Mouse (Mus musculus): Measurements from ENCODE around the gene Tmem51. TPM values are rescaled to one million over a fixed set of nuclear protein-coding genes. Genes with fewer than 3 reads are reported as not detected.

Tmem51 gene
- total and polyA plus RNA-seq, 3 experiments = 0.05 TPM; not detected in 2

- Histone ChIP-seq H3K9me3 (replicated peaks) (peaks cover 90% of the 10 kb centered on the region), H3K4me1 (ENCODE audit: insufficient read depth, low read depth, low read length) (no peaks in the 10 kb centered on the region), H3K27me3 (ENCODE audit: insufficient read depth, low read length) (no peaks in the 10 kb centered on the region; the same call in 1 of the 2 replicates), H3K36me3 (replicated peaks) (no peaks in the 10 kb centered on the region), H3K4me3 (ENCODE audit: low read depth, low read length) (no peak overlapping the region)
- no peak for TF ChIP-seq CTCF (IDR thresholded peaks at IDR 0.05; ENCODE audit: low read depth, low read length)
- TF ChIP-seq TAL1 (conservative IDR thresholded peaks at IDR 0.05; ENCODE audit: low read depth, low read length) = no peak
- TF ChIP-seq POLR2AphosphoS5 (IDR thresholded peaks at IDR 0.05; ENCODE audit: insufficient replicate concordance, low read depth, low read length) = no peak
- no peak for TF ChIP-seq GATA2 (IDR thresholded peaks at IDR 0.05; ENCODE audit: borderline replicate concordance, low read depth, low read length)
- TF ChIP-seq GATA1 (IDR thresholded peaks at IDR 0.05; ENCODE audit: borderline replicate concordance, low read length) = no peak
- no peak for ATAC-seq (ENCODE audit: extremely low read depth, insufficient number of reproducible peaks, low FRiP score, poor library complexity, severe bottlenecking)
- DNase-seq (ENCODE audit: low spot score) = no peak
Measured at GRCm38 (mm10) chr4:142039662-142040353, 44.3 kb downstream of the Tmem51 start.

DNA sequence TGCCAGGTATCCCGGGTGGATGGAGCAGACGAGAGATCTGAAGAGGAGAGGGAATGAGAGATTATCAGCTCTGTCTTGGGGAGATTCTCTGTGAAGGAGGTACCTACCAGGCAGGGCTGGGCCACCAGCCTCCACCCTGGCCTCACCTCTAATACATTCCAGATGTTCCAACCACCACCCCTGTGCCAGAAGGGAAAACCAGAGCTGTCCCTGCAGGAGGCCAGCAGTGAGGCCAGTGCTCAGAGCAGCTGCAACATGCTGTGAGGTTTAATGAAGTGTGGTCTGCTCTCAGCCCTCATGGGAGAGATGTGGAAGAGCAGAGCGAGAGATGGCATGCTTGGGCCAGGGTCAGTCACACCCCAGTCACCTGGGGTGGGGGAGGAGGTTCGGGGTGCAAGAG lies 46.2 kb downstream of the Tmem51 start:
- Histone ChIP-seq H3K9me3 (replicated peaks) (peaks cover 81% of the 10 kb centered on the region), H3K4me1 (ENCODE audit: insufficient read depth, low read depth, low read length) (no peaks in the 10 kb centered on the region), H3K36me3 (replicated peaks) (no peaks in the 10 kb centered on the region), H3K4me3 (ENCODE audit: low read depth, low read length) (no peak overlapping the region), H3K27me3 (ENCODE audit: insufficient read depth, low read length) (no peaks in the 10 kb centered on the region; the same call in 1 of the 2 replicates)
- TF ChIP-seq CTCF (IDR thresholded peaks at IDR 0.05; ENCODE audit: low read depth, low read length) (no peak), POLR2AphosphoS5 (IDR thresholded peaks at IDR 0.05; ENCODE audit: insufficient replicate concordance, low read depth, low read length) (no peak), GATA2 (IDR thresholded peaks at IDR 0.05; ENCODE audit: borderline replicate concordance, low read depth, low read length) (no peak)
- DNase-seq (ENCODE audit: low spot score) (no peak), ATAC-seq (ENCODE audit: extremely low read depth, insufficient number of reproducible peaks, low FRiP score, poor library complexity, severe bottlenecking) (no peak)

DNA sequence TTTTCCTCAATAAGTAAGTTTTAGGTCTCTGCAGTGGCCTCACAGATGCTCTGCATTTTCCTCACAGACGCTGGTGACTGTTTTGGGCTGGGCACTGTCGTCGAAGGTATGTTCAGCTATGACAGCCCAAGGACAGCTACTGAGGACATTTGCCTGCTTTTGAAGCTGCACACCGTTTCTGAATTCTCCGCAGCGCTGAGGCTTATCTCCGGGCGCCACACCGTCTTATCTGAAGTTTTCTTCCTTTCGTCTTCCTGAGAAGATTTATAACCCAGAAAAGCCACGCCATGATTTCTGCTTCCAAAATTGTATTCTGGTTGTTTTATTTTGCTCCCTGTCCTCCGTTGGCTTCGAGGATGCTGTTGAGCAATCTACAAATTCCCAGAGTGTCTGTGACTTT lies 55.6 kb downstream of the Tmem51 start:
- peaks cover 76% of the 10 kb centered on the region for H3K9me3 ChIP-seq (replicated peaks)
- no peaks in the 10 kb centered on the region for H3K36me3 ChIP-seq (replicated peaks)
- H3K4me3 ChIP-seq (ENCODE audit: low read depth, low read length) = no peak overlapping the region
- no peak for TF ChIP-seq POLR2AphosphoS5 (IDR thresholded peaks at IDR 0.05; ENCODE audit: insufficient replicate concordance, low read depth, low read length)
- TF ChIP-seq GATA2 (IDR thresholded peaks at IDR 0.05; ENCODE audit: borderline replicate concordance, low read depth, low read length) = no peak
- no peak for TF ChIP-seq GATA1 (IDR thresholded peaks at IDR 0.05; ENCODE audit: borderline replicate concordance, low read length)
- no peak for TF ChIP-seq TAL1 (conservative IDR thresholded peaks at IDR 0.05; ENCODE audit: low read depth, low read length)
- no peak for TF ChIP-seq CTCF (IDR thresholded peaks at IDR 0.05; ENCODE audit: low read depth, low read length)
- no peak for DNase-seq (ENCODE audit: low spot score)
- no peaks in the 10 kb centered on the region for H3K4me1 ChIP-seq (ENCODE audit: insufficient read depth, low read depth, low read length)
- no peaks in the 10 kb centered on the region for H3K27me3 ChIP-seq (ENCODE audit: insufficient read depth, low read length)
- ATAC-seq (ENCODE audit: extremely low read depth, insufficient number of reproducible peaks, low FRiP score, poor library complexity, severe bottlenecking) = no peak

DNA sequence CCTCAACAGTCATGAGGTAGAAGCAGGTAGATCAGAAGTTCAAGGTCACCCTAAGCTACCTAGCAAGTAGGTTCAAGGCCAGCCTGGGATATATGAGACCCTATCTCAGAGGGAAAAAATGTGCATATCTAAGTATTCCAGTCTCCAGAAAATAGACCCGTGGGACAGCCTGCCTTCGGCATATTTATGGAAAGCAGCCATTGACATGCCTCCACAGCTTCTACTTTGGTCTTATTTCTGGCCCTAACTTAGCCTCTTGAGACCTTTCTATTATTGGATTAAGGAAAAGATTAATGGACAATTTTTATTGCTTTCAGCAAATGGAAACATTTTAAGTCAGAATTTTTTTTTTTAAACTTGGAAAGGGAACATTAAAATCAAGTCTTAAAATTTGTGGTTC lies 57.1 kb downstream of the Tmem51 start:
- Histone ChIP-seq H3K36me3 (replicated peaks) (no peaks in the 10 kb centered on the region), H3K27me3 (ENCODE audit: insufficient read depth, low read length) (no peaks in the 10 kb centered on the region), H3K4me1 (ENCODE audit: insufficient read depth, low read depth, low read length) (no peaks in the 10 kb centered on the region), H3K9me3 (replicated peaks) (peaks cover 78% of the 10 kb centered on the region), H3K4me3 (ENCODE audit: low read depth, low read length) (no peak overlapping the region)
- DNase-seq (ENCODE audit: low spot score) (no peak), ATAC-seq (ENCODE audit: extremely low read depth, insufficient number of reproducible peaks, low FRiP score, poor library complexity, severe bottlenecking) (no peak)
- no peak for TF ChIP-seq GATA2 (IDR thresholded peaks at IDR 0.05; ENCODE audit: borderline replicate concordance, low read depth, low read length)

GRCm38 (mm10) chr4:142024536-142024935 lies 59.6 kb downstream of the Tmem51 start:
- DNase-seq (ENCODE audit: low spot score) (no peak), ATAC-seq (ENCODE audit: extremely low read depth, insufficient number of reproducible peaks, low FRiP score, poor library complexity, severe bottlenecking) (no peak)
- no peak for TF ChIP-seq GATA1 (IDR thresholded peaks at IDR 0.05; ENCODE audit: borderline replicate concordance, low read length)
- TF ChIP-seq TAL1 (conservative IDR thresholded peaks at IDR 0.05; ENCODE audit: low read depth, low read length) = no peak
- TF ChIP-seq POLR2AphosphoS5 (IDR thresholded peaks at IDR 0.05; ENCODE audit: insufficient replicate concordance, low read depth, low read length) = no peak
- TF ChIP-seq CTCF (IDR thresholded peaks at IDR 0.05; ENCODE audit: low read depth, low read length) = no peak

DNA sequence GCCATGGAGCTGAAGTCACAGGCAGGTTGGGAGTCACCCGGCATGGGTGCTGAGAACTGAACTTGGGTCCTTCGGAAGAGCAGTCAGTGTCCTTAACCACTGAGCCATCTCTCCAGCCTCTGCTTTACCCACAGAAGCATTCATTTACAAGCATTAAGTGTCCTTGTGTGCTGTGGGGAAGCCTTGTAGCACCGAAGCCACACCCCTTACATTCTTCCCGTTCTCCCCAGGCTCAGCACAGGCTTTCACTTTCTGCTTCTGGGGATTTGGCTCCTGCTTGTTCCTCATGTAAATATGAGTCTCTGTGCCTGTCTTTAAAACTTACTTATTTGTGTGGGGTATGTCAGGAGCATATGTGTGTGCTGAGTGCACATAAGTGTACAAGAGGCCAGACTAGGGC lies 60.9 kb downstream of the Tmem51 start:
- H3K4me3 ChIP-seq (ENCODE audit: low read depth, low read length) = no peak overlapping the region
- no peaks in the 10 kb centered on the region for H3K27me3 ChIP-seq (ENCODE audit: insufficient read depth, low read length)

More at GRCm38 (mm10) chr4:142024536-142024935, 59.6 kb downstream of the Tmem51 start:
- Histone ChIP-seq H3K4me1 (ENCODE audit: insufficient read depth, low read depth, low read length) (no peaks in the 10 kb centered on the region), H3K9me3 (replicated peaks) (peaks cover 67% of the 10 kb centered on the region), H3K4me3 (ENCODE audit: low read depth, low read length) (no peak overlapping the region), H3K27me3 (ENCODE audit: insufficient read depth, low read length) (no peaks in the 10 kb centered on the region), H3K36me3 (replicated peaks) (no peaks in the 10 kb centered on the region)

More for the DNA sequence above, 60.9 kb downstream of the Tmem51 start:
- ATAC-seq (ENCODE audit: extremely low read depth, insufficient number of reproducible peaks, low FRiP score, poor library complexity, severe bottlenecking) (no peak), DNase-seq (ENCODE audit: low spot score) (no peak)
- Histone ChIP-seq H3K9me3 (replicated peaks) (peaks cover 70% of the 10 kb centered on the region), H3K4me1 (ENCODE audit: insufficient read depth, low read depth, low read length) (no peaks in the 10 kb centered on the region), H3K36me3 (replicated peaks) (no peaks in the 10 kb centered on the region)
- TF ChIP-seq GATA1 (IDR thresholded peaks at IDR 0.05; ENCODE audit: borderline replicate concordance, low read length) (no peak), POLR2AphosphoS5 (IDR thresholded peaks at IDR 0.05; ENCODE audit: insufficient replicate concordance, low read depth, low read length) (no peak), GATA2 (IDR thresholded peaks at IDR 0.05; ENCODE audit: borderline replicate concordance, low read depth, low read length) (no peak), TAL1 (conservative IDR thresholded peaks at IDR 0.05; ENCODE audit: low read depth, low read length) (no peak), CTCF (IDR thresholded peaks at IDR 0.05; ENCODE audit: low read depth, low read length) (no peak)

Measured in G1E (cell line).